Mouse (Mus musculus) heart, postnatal 36 days (tissue): Measurements from ENCODE around the gene Kif6. TPM values are rescaled to one million over a fixed set of nuclear protein-coding genes. Genes with fewer than 3 reads are reported as not detected.

Source experiments
- DNase-seq, 2 experiments: peaks; one replicate each; pipeline ENCODE4 v3.0.0; 2021 to 2022
- intact Hi-C: fragments of 180-260 bp; cut with DNase I; formaldehyde crosslinking; loops from one replicate; pipeline ENCODE4 v1.15.1; 2025
- total RNA-seq, 2 experiments: library from RNA; stranded (reverse); gene quantifications; 2 replicates each; pipeline ENCODE4 v1.2.3; 2021

Kif6 gene
- total RNA-seq, 2 experiments from 2014 or later = 2.1 to 2.2 TPM

- no peak for DNase-seq
- intact Hi-C loops = loop anchor here (5.0 kb wide), 1 partner anchor 172 kb away; the partner anchor contains the start of gene Daam2
Measured at GRCm38 (mm10) chr17:49734776-49735175, 119.8 kb downstream of the Kif6 start.

GRCm38 (mm10) chr17:49736364-49736763 is 121.4 kb downstream of the Kif6 start:
- intact Hi-C loops = loop anchor here (5.0 kb wide), 1 partner anchor 174 kb away; the partner anchor contains the start of gene Daam2
- DNase-seq = no peak

GRCm38 (mm10) chr17:49737217-49737774 is 122.4 kb downstream of the Kif6 start:
- no peak for DNase-seq
- intact Hi-C loops = loop anchor here (5.0 kb wide), 1 partner anchor 175 kb away; the partner anchor contains the start of gene Daam2

GRCm38 (mm10) chr17:49738351-49738750 is 123.4 kb downstream of the Kif6 start:
- intact Hi-C loops = loop anchor here (2.0 to 5.0 kb wide), 2 partner anchors 48 to 176 kb away; partner anchors contain the start of gene Daam2
- DNase-seq = peak; percentile 37 to 46

- DNase-seq = peak in 1 of 2 experiments; percentile 8
- intact Hi-C loops = loop anchor here (2.0 to 5.0 kb wide), 2 partner anchors 49 to 178 kb away; partner anchors contain the start of gene Daam2
Measured at GRCm38 (mm10) chr17:49739896-49740679, 125.2 kb downstream of the Kif6 start.

- intact Hi-C loops = no loop called here
- no peak for DNase-seq
Measured at GRCm38 (mm10) chr17:49741172-49741571, 126.2 kb downstream of the Kif6 start.

- DNase-seq = no peak
- intact Hi-C loops = no loop called here
Measured at GRCm38 (mm10) chr17:49741927-49742326, 127.0 kb downstream of the Kif6 start.

GRCm38 (mm10) chr17:49743580-49744463 is 128.9 kb downstream of the Kif6 start:
- no peak for DNase-seq
- intact Hi-C loops = no loop called here

GRCm38 (mm10) chr17:49750889-49751324 is 136.0 kb downstream of the Kif6 start:
- no peak for DNase-seq
- intact Hi-C loops = no loop called here

- intact Hi-C loops = no loop called here
Measured at GRCm38 (mm10) chr17:49753874-49754273, 138.9 kb downstream of the Kif6 start.

GRCm38 (mm10) chr17:49756862-49757261 is 141.9 kb downstream of the Kif6 start:
- peak; percentile 17 to 19 for DNase-seq
- intact Hi-C loops = no loop called here

More at GRCm38 (mm10) chr17:49753874-49754273, 138.9 kb downstream of the Kif6 start:
- no peak for DNase-seq

- DNase-seq = no peak
- intact Hi-C loops = no loop called here
Measured at GRCm38 (mm10) chr17:49759047-49759446, 144.1 kb downstream of the Kif6 start.

GRCm38 (mm10) chr17:49761260-49761659 is 146.3 kb downstream of the Kif6 start:
- intact Hi-C loops = no loop called here
- DNase-seq = no peak

GRCm38 (mm10) chr17:49761838-49762237 is 146.9 kb downstream of the Kif6 start:
- intact Hi-C loops = no loop called here
- no peak for DNase-seq

GRCm38 (mm10) chr17:49764963-49765362 is 150.0 kb downstream of the Kif6 start:
- no peak for DNase-seq
- intact Hi-C loops = no loop called here

GRCm38 (mm10) chr17:49767717-49768370 is 152.9 kb downstream of the Kif6 start:
- no peak for DNase-seq
- intact Hi-C loops = no loop called here

- intact Hi-C loops = no loop called here
- peak in 1 of 2 experiments; percentile 15 for DNase-seq
Measured at GRCm38 (mm10) chr17:49771703-49772315, 156.9 kb downstream of the Kif6 start.

GRCm38 (mm10) chr17:49777115-49777839 is 162.3 kb downstream of the Kif6 start:
- intact Hi-C loops = no loop called here
- DNase-seq = no peak

- intact Hi-C loops = no loop called here
- no peak for DNase-seq
Measured at GRCm38 (mm10) chr17:49779066-49779465, 164.1 kb downstream of the Kif6 start.
